Mouse (Mus musculus) erythroblast, adult 5-6 weeks (primary cell): ENCODE measurements around the gene Dhx8. TPM values are rescaled to one million over a fixed set of nuclear protein-coding genes. Genes with fewer than 3 reads are reported as not detected.
A peak's percentile ranks its signal among the peaks of the same experiment; 100 is the strongest.

Experiments used
- ATAC-seq: replicated peaks from 2 replicates; pipeline ENCODE4 v1.8.0; 2016; ENCODE audit warnings: moderate number of reproducible peaks, mild to moderate bottlenecking, moderate TSS enrichment, inconsistent platforms; ENCODE audit not compliant: poor library complexity, low FRiP score, severe bottlenecking
- total RNA-seq, 2 experiments: library from RNA; stranded (forward) in 1 of 2; stranded (reverse) in 1 of 2; fragments of 150-400 nt in 1 of 2; fragments of 200-764, 138-1000 nt in 1 of 2; gene quantifications; 2 replicates each; pipeline versions ENCODE4 v1.2.3 to v1.2.4; 2015 to 2017; ENCODE audit warnings: low replicate concordance in 2 of 2

Dhx8 gene
- total RNA-seq (2015; ENCODE audit: low replicate concordance) (32.0 and 32.9 TPM in 2 replicates), total RNA-seq (2017; ENCODE audit: low replicate concordance) (47.7 and 77.6 TPM in 2 replicates)

DNA sequence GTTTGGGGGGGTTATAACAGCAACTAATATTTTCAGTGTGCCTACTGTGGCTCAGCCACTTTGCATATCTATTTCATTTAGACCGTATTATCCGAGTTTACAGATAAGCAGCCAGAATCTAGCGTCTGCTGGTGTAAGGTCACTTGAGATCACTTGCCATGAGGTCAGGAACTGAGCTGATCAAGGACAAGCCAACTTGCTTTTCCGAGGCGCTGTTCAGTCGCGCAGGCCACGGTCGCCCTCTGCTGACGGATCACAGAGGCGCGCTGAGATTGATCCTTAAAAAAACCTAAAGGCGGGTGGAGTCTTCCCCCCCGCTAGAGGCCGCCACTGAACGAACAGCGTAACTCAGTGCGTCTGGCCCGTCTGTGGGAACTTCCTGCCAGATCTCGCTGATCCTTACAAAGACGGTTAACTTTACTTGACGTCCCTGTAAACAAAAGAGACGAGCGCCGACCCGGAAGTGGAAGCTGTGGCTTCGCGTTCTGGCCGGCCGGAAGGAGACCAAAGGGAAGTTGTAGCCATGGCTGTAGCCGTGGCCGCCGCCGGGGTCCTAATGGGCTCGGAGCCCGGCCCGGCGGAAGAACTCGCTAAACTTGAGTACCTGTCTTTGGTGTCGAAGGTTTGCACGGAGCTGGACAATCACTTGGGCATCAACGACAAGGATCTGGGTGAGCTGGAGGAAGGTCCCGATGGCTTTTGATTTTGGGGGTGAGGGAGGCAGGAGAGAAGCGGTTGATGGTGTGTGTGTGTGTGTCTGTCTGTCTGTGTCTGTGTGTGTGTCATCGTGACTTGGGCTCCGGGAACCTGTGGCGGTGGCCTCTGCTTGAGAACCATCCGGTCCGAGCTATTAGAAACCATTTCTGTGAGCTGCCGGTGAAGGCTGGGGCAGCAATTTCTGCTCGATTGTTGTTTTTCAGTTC, at the start of gene Dhx8:
Gene Dhx8 (plus strand): TSS at position 402 of the 923 bp plus-strand sequence.
- ATAC-seq, result peak; percentile 97

DNA sequence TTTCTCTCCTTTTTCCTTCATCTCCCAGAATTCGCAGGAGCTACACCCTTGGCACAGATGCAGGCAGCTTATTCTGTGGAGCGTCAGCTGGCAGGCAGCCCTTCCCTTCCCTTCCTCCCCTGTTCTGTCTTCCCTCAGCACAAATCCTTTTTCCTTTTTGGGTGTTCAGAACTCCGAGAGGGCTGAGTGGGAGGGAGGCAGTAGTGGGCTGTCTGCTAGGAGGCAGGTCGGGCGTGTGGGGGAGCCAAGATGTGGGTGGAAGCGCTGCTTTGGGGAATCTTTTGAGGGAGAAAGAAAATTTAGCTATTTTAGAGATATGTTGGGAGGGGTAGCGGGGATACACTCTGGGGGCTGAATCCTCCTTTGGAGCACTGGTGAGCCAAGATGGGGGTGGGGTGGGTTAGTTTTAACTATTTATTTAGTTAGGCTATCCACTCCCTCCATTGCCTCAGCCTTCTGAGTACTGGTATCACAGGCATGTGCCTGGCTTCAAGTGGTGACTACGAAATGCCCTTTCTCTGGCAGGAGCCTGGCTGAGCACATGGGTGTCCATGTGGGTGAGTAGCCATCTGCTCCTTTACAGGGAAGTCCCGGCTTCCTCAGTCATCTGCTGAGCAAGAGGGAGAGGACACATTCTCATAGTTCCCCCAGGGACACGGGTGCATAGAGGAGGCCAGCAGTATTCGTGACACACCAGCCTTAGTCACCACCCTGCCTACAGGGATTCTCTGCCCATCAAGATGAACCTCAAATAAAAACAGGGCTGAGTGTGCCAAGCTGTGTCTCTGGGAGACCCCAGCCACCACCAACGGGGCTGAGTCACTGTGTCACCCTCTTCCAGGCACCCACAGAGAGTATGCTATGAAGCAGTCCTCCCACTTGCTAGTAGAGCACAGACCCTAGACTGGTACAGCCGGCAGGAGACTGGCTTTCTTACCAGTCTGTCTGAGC, 45.1 kb upstream of the Dhx8 start:
- no peak for ATAC-seq

DNA sequence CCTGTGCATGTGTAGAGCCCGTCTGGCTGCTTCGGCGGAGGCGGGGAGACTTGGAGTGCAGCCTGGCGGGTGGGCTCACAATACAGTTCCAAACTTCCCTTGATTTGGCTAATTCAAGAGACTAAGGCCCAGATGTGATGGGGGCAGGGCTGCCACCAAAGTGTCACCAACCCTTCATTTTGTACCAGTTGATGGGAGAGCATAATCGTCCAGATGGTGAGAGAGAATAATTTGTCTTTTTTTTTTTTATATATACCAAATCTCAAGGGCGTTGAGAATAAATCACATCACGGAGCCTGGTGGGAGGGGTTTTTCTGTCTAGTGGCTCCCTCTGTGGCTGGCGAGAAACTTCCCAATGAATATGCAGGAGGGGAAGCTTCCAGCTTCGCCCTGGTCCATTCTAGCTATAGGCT, 43.0 kb upstream of the Dhx8 start:
- ATAC-seq, result no peak

DNA sequence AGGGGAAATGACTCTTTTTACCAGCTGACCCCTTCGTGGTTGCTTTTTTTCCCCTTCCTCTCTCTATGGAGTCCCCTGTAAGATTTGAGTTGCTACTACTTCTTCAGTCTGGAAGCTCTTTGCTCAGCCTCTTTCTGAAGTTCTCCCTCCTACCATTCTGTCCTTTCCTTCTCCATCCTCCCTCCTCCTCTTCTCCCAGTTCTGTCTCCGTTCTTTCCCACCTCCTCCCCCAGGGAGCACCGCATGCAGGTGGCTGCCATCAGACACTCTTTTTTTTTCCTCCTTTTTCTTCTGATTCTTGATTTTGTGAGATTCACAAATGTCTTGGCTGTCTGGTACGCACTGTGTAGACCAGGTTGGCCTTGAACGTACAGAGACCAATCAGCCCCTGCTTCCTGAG, 42.4 kb upstream of the Dhx8 start:
- ATAC-seq, result no peak

DNA sequence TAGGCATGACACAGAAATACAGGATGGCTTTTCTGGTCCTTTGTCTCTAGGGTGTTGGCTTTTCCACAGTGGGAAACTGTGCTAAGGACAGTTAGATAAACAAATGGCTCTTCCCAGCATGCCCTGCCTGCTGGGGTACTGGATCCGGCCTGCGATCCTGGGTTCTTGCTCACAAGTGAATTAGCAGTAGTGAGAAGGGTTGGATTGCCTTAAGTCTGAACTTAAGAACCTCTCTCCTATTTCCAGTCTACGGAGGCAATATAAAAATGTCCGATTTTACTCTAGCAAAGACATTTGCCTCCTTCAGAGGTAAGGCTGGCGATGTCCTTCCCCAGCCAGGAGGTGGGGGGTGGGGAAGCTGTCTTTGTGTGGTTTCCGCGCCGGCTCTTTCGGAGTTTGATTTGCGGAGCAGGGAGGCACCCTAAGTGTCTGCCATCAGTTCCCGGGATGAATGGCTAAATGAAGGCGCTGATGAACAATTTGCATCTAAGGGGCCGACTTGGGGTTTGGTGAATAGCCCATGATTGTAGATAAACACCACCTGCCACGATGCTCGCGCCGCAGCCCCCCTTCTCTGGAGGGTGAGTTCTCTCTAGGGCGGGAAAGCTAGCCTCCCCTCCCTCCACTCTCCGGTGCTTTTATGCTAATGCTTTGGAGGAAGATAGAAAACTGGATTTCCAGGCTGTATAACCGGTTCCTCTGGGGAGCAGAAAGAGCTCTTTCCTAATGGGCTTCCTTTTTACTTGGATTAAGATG, 36.6 kb upstream of the Dhx8 start:
- ATAC-seq, result no peak

DNA sequence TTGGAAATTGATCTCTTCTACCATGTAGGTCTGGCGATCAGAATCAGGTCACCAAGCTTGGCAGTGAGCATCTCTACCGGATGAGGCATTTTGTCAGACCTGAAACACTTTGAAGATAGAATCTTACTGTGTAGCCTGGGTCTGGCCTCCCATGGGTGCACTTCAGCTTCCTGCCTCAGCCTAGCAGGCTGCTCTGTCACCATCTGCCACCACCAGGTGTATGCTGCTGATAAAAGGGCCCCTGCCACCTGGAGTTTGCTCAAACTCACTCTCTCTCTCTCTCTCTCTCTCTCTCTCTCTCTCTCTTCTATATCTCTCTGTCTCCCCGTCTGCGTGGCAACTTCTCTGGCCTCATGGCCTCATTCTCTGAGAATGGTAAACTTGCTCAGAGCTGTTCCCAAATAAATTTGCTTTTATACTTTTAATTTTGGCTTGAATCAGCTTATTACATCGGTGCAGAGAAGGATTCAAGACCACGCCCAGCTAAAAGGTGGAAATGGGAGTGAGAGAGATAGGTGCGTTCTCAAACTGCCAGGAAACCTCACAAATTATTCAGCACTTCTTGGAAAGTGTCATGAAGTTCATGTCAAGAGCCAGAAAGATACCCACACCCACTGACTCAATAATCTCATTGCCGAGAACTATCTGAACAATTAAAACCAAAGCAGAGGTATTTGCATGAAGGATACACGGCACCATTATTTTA, 35.4 kb upstream of the Dhx8 start:
- ATAC-seq, result no peak

DNA sequence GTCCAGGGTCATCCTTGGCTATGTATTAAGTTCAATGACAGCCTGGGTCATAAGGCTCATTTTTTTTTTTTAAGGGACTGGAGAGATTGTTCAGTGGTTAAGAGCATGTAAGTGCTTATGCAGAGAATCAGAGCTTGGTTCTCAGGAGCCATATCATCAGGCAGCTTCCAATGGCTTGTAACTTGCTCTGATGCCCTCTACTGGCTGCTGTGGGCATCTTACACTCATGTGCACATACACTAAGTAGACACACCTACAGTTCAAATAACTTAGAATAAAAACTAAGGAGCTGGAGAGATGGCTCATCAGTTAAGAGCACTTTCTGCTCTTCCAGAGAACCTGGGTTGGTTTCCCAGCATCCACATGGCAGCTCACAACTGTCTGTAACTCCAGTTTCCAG, 34.6 kb upstream of the Dhx8 start:
- ATAC-seq, result no peak

DNA sequence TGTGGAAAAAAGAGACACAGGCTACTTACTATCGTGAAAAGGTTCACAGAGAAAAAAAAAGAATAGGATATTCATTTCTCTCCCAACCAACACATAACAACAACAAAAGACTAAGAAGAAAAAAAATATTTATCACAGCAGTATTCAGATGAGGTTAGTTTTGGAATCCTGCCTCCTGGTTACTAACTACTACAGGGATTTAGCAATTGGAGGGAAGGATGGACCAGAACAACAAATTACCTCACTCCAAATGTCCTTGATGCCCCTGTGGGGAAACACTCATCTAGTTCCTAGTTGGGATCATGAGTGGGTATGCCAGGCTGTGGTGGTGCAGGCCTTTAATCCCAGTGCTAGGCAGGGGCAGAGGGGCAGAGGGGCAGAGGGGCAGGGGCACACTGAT, 33.2 kb upstream of the Dhx8 start:
- no peak for ATAC-seq

DNA sequence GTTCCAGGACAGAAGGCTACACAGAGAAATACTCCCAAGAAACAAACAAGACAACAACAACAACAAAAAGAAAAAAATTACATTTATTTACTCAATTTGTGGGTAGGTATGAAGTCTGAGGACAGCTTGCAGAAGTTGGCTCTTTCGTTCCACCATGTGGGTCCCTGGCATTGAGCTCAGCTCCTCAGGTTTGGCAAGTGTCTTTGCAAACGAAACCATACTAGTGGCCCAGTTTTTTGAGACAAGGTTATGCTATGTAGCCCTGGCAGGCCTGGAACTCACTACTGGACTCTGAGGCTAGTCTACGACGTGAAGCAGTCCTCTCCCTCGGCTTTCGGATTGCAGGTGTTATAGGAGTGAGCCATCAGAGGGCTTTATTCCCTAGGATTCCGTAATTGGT, 32.7 kb upstream of the Dhx8 start:
- no peak for ATAC-seq

DNA sequence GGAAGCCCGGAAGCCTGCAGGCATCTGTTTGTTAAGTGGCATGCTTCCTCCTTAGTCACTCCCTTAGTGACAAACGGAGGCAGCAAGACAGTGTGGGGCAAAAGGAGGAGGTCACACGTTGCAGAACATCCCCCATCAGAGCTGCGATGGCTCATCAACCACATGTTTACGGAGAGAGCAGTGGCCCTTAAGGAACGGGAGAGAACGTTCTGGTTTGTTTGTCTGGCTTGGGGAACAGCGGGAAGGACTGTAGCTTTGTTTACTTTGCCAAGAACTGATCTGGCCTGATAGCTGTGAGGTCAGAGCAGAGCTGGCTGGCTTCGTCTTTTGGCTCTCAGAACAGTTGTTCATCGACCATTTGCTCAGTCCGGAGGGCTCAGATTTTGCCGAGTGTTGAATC, 32.3 kb upstream of the Dhx8 start:
- no peak for ATAC-seq

DNA sequence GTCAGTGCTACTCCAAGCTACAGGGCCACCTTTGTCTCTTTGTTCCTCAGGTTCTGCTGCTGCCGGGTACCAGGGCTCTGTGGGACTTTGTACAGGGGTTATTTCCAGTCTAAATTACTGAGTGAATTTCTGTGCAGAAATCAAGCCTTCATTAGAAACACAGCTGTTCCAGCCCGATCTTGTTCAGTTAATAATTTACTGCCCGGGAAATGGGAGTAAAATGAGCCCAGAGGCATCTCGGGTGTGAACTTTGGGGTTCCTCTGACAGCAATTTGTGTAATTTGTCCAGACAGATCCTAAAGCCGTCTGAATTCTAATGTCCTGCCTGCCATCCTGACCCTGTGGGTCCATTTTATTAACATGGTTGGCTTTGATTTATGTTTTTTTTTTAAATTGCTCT, 28.6 kb upstream of the Dhx8 start:
- no peak for ATAC-seq

DNA sequence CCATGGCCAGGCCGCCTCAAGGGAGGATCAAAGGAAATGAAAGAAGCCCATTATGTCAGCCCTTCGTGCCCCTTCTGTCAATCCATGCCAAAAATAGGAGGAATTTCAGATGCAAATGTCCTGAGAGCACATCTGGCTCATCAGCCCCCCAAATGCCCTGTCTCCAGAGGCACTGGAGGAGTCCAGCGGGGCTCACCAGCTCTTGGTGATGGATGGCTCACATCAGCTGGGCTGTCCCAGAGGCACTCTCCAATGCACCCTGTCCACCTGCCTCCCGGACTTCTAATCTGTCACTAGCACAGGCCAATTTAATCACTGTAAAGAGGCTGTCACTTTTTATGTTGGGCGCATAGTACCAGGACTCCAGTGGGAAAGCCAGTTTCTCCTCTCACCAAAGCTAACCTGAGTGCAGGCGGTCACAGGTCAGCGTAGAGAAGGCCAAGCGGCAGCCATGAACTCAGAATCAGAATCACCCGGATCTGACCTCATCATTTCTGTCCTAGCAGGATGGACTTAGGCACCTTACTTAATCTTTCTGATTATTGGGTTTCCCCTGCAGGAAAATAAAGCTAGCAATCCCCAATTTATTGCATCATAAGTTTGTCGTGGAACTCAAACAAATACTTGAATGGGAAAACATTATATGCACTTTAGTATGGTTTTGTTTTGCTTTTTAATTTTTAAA, 25.8 kb upstream of the Dhx8 start:
- ATAC-seq, result no peak

DNA sequence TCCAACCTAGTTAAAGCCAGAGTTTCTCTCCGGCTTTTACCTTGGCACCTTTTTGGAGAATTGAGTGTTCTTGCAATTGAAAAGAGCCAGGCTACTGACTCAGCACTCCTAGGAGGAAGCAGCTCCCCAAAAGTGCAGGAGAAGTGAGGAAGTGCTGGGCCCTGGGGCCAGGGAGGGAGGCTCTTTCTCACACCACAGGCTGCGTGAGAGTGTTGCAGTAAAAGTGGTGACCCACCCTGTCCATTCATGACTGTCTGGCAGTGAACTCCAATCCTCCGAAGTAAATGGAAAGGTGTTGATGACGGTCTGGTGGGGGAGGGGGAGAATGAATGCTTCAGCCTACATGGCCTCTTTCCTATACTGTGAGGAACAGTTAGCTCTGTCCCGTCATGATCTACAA, 24.2 kb upstream of the Dhx8 start:
- no peak for ATAC-seq

DNA sequence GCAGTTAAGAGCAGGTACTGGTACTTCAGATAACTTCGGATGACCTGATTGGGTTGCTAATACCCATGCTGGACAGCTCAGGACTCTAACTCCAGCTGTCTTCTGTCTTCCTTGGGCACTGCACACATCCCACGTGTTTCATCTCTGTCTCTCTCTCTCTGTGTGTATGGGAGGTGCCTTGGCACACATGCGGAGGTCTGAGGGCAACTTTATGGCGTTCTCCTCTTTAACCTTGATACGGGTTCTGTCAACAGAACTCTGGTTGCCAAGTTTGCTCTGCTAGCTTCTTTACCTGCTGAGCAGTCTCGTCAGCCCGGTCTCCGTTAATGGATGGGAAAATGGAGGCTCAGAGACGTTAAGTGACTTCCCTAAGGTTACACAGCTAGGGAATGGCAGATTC, 19.9 kb upstream of the Dhx8 start:
- ATAC-seq, result no peak

DNA sequence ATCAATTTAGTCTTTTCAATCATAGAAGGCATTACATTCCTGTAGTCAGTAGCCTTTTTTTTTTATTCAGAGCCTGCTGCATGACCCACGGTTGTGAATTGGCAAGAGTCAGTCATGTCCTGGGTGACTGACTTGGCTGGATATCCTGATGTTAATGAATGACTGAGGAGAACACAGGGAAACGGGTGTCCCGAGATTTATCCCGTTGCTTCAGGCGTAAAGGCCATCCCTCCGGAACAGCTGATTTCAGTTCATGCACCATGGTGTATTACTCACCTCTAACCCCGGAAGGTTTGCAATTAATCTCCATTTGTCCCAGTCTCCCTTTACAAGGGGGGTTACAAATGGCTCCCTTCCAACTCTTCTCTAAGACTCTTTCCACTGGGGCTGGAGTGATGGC, 18.7 kb upstream of the Dhx8 start:
- ATAC-seq, result no peak

DNA sequence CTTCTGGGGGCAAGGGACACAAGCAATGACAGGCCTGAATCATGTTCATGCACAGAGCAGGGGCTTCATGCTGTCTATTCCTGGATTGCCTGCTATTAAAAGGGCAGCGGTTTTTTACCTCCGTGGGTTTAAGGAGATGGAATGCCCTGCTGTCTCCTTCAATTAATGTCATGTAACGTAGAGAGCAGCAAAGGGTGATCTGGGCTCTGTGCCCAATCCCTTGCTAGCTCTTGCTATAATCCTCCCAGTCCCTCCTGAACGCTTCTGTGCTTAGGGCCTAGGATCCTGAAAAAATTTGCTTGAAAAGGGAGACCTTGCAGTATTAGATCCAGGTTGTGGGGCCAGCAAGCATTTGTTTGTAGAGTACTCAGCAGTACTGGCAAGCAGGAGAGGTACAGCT, 14.4 kb upstream of the Dhx8 start:
- ATAC-seq, result no peak

DNA sequence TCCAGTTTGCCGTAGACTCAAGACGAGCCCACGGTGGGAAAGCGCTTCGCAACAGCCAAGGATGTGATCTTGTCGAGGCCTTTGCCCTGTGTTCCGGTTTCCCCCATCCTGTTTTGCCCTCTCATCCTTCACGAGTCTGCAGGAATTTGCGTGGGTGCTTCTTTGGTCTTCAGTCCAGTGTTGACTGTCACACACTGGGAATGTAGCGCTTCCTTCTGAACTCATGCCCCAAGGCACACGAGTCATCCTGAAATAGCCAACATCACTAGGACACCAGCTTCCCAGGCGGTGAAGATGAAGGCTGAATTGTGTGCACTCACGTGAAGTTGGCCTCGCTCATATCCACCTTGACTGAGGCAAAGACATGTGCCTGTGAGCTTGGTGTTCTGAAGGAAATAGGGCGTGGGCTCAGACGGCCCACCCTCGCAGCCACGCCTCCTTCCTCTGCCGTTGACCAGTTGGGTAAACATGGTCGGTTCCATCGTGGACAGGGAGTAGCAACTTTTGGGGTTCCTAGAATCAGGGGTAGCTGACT, 12.7 kb upstream of the Dhx8 start:
- no peak for ATAC-seq

DNA sequence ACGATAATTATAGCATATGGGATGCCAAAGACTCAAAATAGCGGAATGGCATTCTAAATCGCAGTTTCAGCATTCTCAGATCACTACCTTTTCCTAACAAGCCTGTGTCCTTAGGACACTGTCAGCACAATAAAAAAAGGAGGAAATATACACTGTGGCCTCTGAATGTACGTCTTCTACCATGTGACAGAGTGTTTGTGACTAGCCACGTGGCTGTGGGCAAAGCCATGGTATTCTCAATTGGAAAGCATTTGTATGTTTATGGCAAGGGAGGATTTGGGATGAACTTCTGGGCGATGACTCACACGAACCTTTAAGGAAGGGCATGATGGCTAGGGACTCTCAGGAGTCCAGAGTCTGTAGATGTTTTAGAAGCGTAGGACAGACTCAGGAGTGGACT, 7.7 kb upstream of the Dhx8 start:
- no peak for ATAC-seq

DNA sequence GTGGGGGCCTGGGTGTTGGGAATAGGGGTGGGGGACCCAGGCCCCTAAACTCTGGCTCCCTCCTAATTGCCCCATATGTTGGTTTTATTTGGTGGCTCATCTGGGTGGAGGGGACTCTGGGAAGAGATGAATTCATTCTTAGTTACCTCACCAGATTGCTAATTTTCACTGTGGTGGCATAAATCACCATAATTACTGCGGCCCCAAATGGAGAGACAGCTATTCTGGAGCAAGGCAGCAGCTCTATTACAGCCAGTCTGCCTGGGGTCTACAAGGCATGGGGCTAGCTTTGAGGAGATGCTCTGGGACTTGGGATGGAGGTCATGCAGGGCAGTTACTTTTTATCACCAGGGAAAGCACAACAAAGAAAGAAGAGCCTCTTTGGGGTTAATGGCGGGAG, 6.0 kb upstream of the Dhx8 start:
- ATAC-seq, result no peak
